Mouse (Mus musculus): ENCODE measurements around the gene Pebp1. TPM values are rescaled to one million over a fixed set of nuclear protein-coding genes. Genes with fewer than 3 reads are reported as not detected.

Pebp1 gene
- polyA plus RNA-seq (2015; fragmentation: Nextera tagmentation; extraction: Ambion mirVana) = 644 and 729 TPM in 2 replicates

- Histone ChIP-seq H3K4me3 (replicated peaks) (peak within 1 kb of the TSS; percentile 65), H3K27ac (peak within 1 kb of the TSS; percentile 63), H3K4me1 (peaks cover 9% of the 10 kb centered on the region), H3K9me3 (no peaks in the 10 kb centered on the region), H3K36me3 (0 out of 2 replicates have a peak, but pooled peaks cover 14% of the 10 kb centered on the region), H3K9ac (peak within 1 kb of the TSS; percentile 60), H3K4me2 (peak within 1 kb of the TSS; percentile 69), H3K27me3 (replicated peaks) (no peaks in the 10 kb centered on the region)
- peak; percentile 96 for ATAC-seq (ENCODE audit: insufficient read depth, low FRiP score, low read depth)
- under 1% methylated on average over 72 of the region's 77 CpGs for WGBS
Observed at GRCm38 (mm10) chr5:117286831-117287822, at the start of gene Pebp1. Gene Pebp1, minus strand, starts transcription at chr5:117287625.

GRCm38 (mm10) chr5:117330457-117330856 lies 43.0 kb upstream of the Pebp1 start:
- Histone ChIP-seq H3K36me3 (peaks cover 8% of the 10 kb centered on the region), H3K4me1 (no peaks in the 10 kb centered on the region), H3K27ac (no peak overlapping the region), H3K9ac (no peak overlapping the region), H3K4me2 (no peak overlapping the region), H3K9me3 (no peaks in the 10 kb centered on the region), H3K27me3 (replicated peaks) (no peaks in the 10 kb centered on the region), H3K4me3 (replicated peaks) (no peak overlapping the region)
- 55% methylated on average over 7 of the region's 7 CpGs for whole genome bisulfite sequencing
- ATAC-seq (ENCODE audit: insufficient read depth, low FRiP score, low read depth) = peak; percentile 81

GRCm38 (mm10) chr5:117326408-117326807 lies 39.0 kb upstream of the Pebp1 start:
- H3K4me3 ChIP-seq (replicated peaks) = no peak overlapping the region
- no peak overlapping the region for H3K9ac ChIP-seq
- no peaks in the 10 kb centered on the region for H3K4me1 ChIP-seq
- H3K36me3 ChIP-seq = no peaks in the 10 kb centered on the region
- H3K9me3 ChIP-seq = no peaks in the 10 kb centered on the region
- H3K27me3 ChIP-seq (replicated peaks) = no peaks in the 10 kb centered on the region
- H3K4me2 ChIP-seq = no peak overlapping the region
- ATAC-seq (ENCODE audit: insufficient read depth, low FRiP score, low read depth) = no peak
- no peak overlapping the region for H3K27ac ChIP-seq
- WGBS = 62% methylated on average over 6 of the region's 6 CpGs

- no peaks in the 10 kb centered on the region for H3K36me3 ChIP-seq
- H3K9me3 ChIP-seq = no peaks in the 10 kb centered on the region
- no peak overlapping the region for H3K27ac ChIP-seq
- ATAC-seq (ENCODE audit: insufficient read depth, low FRiP score, low read depth) = no peak
- whole genome bisulfite sequencing = 79% methylated on average over 9 of the region's 9 CpGs
- no peak overlapping the region for H3K4me2 ChIP-seq
- H3K27me3 ChIP-seq (replicated peaks) = no peaks in the 10 kb centered on the region
- H3K4me3 ChIP-seq (replicated peaks) = no peak overlapping the region
- no peak overlapping the region for H3K9ac ChIP-seq
- H3K4me1 ChIP-seq = no peaks in the 10 kb centered on the region
Observed at GRCm38 (mm10) chr5:117323751-117324150, 36.3 kb upstream of the Pebp1 start.

- ATAC-seq (ENCODE audit: insufficient read depth, low FRiP score, low read depth) = peak; percentile 75
- under 1% methylated on average over 80 of the region's 81 CpGs for WGBS
- Histone ChIP-seq H3K4me1 (peaks cover 20% of the 10 kb centered on the region; the same call in 1 of the 2 replicates), H3K27ac (peak within 1 kb of the TSS; percentile 81), H3K27me3 (replicated peaks) (no peaks in the 10 kb centered on the region), H3K4me2 (peak within 1 kb of the TSS; percentile 91), H3K9me3 (no peaks in the 10 kb centered on the region), H3K36me3 (no peaks in the 10 kb centered on the region), H3K4me3 (replicated peaks) (peak within 1 kb of the TSS; percentile 84), H3K9ac (peak within 1 kb of the TSS; percentile 67)
Observed at GRCm38 (mm10) chr5:117318741-117319629, 31.6 kb upstream of the Pebp1 start, which contains the start of gene Vsig10. Gene Vsig10, plus strand, starts transcription at chr5:117319083.

GRCm38 (mm10) chr5:117314587-117315428 lies 27.4 kb upstream of the Pebp1 start:
- peak; percentile 69 for ATAC-seq (ENCODE audit: insufficient read depth, low FRiP score, low read depth)
- H3K4me1 ChIP-seq = peaks cover 27% of the 10 kb centered on the region; the same call in 1 of the 2 replicates
- no peak overlapping the region for H3K4me3 ChIP-seq (replicated peaks)
- H3K27me3 ChIP-seq (replicated peaks) = no peaks in the 10 kb centered on the region
- H3K27ac ChIP-seq = peak overlapping the region; percentile 91
- H3K9ac ChIP-seq = no peak overlapping the region
- H3K4me2 ChIP-seq = peak overlapping the region; percentile 46
- H3K9me3 ChIP-seq = no peaks in the 10 kb centered on the region
- WGBS = 17% methylated on average over 9 of the region's 9 CpGs
- H3K36me3 ChIP-seq = no peaks in the 10 kb centered on the region

GRCm38 (mm10) chr5:117313909-117314308 lies 26.5 kb upstream of the Pebp1 start:
- peaks cover 27% of the 10 kb centered on the region; the same call in 1 of the 2 replicates for H3K4me1 ChIP-seq
- 20% methylated on average over 10 of the region's 10 CpGs for WGBS
- no peak for ATAC-seq (ENCODE audit: insufficient read depth, low FRiP score, low read depth)
- no peaks in the 10 kb centered on the region for H3K9me3 ChIP-seq
- H3K36me3 ChIP-seq = no peaks in the 10 kb centered on the region
- peak overlapping the region; percentile 31 for H3K4me3 ChIP-seq (replicated peaks)
- no peak overlapping the region for H3K9ac ChIP-seq
- H3K27ac ChIP-seq = peak overlapping the region; percentile 91
- no peaks in the 10 kb centered on the region for H3K27me3 ChIP-seq (replicated peaks)
- H3K4me2 ChIP-seq = peak overlapping the region; percentile 46

- Histone ChIP-seq H3K36me3 (no peaks in the 10 kb centered on the region), H3K4me3 (replicated peaks) (peak overlapping the region; percentile 31), H3K4me1 (peaks cover 27% of the 10 kb centered on the region; the same call in 1 of the 2 replicates), H3K27ac (peak overlapping the region; percentile 91), H3K4me2 (peak overlapping the region; percentile 46), H3K9ac (no peak overlapping the region), H3K9me3 (no peaks in the 10 kb centered on the region), H3K27me3 (replicated peaks) (no peaks in the 10 kb centered on the region)
- 12% methylated on average over 14 of the region's 14 CpGs for WGBS
- no peak for ATAC-seq (ENCODE audit: insufficient read depth, low FRiP score, low read depth)
Observed at GRCm38 (mm10) chr5:117313420-117313819, 26.0 kb upstream of the Pebp1 start.

- 28% methylated on average over 11 of the region's 11 CpGs for WGBS
- H3K4me3 ChIP-seq (replicated peaks) = no peak overlapping the region
- peak overlapping the region; percentile 23; the same call in 1 of the 2 replicates for H3K4me2 ChIP-seq
- no peaks in the 10 kb centered on the region for H3K4me1 ChIP-seq
- ATAC-seq (ENCODE audit: insufficient read depth, low FRiP score, low read depth) = peak; percentile 19; the same call in 1 of the 2 replicates
- no peak overlapping the region for H3K27ac ChIP-seq
- no peaks in the 10 kb centered on the region for H3K27me3 ChIP-seq (replicated peaks)
- no peaks in the 10 kb centered on the region for H3K36me3 ChIP-seq
- H3K9me3 ChIP-seq = no peaks in the 10 kb centered on the region
- H3K9ac ChIP-seq = no peak overlapping the region
Observed at GRCm38 (mm10) chr5:117307699-117308098, 20.3 kb upstream of the Pebp1 start.

GRCm38 (mm10) chr5:117306826-117307225 lies 19.4 kb upstream of the Pebp1 start:
- no peaks in the 10 kb centered on the region for H3K27me3 ChIP-seq (replicated peaks)
- H3K9me3 ChIP-seq = no peaks in the 10 kb centered on the region
- no peaks in the 10 kb centered on the region for H3K4me1 ChIP-seq
- H3K4me2 ChIP-seq = no peak overlapping the region
- WGBS = 96% methylated on average over 2 of the region's 2 CpGs
- ATAC-seq (ENCODE audit: insufficient read depth, low FRiP score, low read depth) = no peak
- no peak overlapping the region for H3K9ac ChIP-seq
- no peak overlapping the region for H3K4me3 ChIP-seq (replicated peaks)
- H3K27ac ChIP-seq = no peak overlapping the region
- H3K36me3 ChIP-seq = no peaks in the 10 kb centered on the region

- Histone ChIP-seq H3K4me2 (no peak overlapping the region), H3K4me1 (no peaks in the 10 kb centered on the region), H3K36me3 (no peaks in the 10 kb centered on the region), H3K27me3 (replicated peaks) (no peaks in the 10 kb centered on the region), H3K9me3 (no peaks in the 10 kb centered on the region), H3K9ac (no peak overlapping the region), H3K4me3 (replicated peaks) (no peak overlapping the region), H3K27ac (no peak overlapping the region)
- WGBS = 86% methylated on average over 5 of the region's 5 CpGs
- ATAC-seq (ENCODE audit: insufficient read depth, low FRiP score, low read depth) = no peak
Observed at GRCm38 (mm10) chr5:117305754-117306153, 18.3 kb upstream of the Pebp1 start.

Measured in stomach, embryonic 15.5 days (tissue).